Mouse (Mus musculus) cerebellum, adult (tissue): Measurements from ENCODE around the gene Plaur.
"Not testable (repeated sequence)": the region's sequence is repeated elsewhere in the genome, so short reads cannot be mapped to it uniquely, and the experiment has no call there.

Experiments used
- ATAC-seq: cut with Nextera tagmentation; 2 replicates; pipeline ENCODE4 v1.9.2; 2017; ENCODE audit warnings: mild to moderate bottlenecking, moderate library complexity, mixed read lengths; ENCODE audit not compliant: insufficient number of reproducible peaks, low FRiP score, low TSS enrichment

The Plaur gene

DNA sequence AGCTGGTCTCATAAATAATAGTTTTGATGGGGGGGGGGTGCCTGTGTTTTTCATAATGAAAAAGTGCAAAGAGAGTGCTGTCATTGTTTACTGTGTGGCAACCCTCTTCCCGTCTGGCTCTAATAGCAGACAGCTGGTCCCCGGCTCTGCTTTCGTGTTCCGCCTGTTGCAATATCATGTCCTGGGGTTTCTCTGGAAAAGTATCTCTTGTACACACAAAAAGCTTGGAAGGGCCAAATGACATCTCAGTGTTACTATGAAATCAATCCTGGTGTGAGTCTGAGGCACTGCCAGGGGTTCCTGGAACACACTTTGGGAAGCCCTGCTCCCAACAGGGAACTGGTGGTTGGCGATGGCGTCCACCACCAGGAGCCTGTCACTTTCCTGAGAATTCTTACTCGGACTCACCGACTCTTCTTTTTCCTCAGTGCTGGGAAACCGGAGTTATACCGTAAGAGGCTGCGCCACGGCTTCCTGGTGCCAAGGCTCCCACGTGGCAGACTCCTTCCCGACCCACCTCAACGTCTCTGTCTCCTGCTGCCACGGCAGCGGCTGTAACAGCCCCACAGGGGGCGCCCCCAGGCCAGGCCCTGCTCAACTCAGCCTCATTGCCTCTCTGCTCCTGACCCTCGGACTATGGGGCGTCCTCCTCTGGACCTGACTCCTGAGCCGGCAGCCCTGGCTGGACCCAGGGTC lies 12.7 kb downstream of the Plaur start:
- ATAC-seq, result no peak

DNA sequence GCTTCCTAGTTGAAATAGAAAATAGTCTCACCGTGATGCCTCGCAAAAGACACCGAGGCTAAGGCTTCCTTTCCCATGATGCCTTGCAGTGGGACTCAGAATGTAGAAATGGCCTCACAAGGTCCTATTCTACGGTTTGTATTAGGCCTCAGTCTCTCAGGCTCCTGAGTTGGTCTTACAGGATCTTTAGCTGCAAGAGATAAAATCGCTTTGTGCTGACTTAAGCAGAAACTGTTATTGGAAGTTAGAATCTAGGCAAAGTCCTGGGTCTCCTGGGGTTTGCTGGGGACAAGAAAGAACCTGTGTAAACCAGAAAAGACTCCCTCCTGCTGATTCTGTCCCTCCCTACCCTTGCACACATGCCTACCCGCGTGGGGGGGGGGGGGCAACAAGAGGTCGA lies 14.1 kb downstream of the Plaur start:
- no peak for ATAC-seq

DNA sequence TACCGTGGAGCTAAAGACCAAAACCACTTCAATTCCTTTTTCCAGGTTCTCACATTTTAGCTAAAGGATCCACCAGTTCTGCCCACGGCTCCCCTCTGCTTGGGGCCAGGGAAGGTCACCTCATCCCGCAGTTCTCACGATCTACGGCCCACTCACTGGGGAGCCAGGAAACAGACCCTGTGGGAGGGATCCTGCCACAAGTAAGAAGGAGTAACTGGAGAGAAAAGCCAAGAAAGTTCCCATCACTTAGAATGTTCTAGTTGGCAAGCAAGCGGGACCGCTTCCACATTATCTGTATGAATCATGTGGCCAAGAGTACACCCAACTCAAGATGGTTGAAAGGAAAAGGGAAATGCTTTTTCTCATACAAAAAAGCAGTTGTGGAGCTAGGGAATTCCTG lies 14.6 kb downstream of the Plaur start:
- no peak for ATAC-seq

DNA sequence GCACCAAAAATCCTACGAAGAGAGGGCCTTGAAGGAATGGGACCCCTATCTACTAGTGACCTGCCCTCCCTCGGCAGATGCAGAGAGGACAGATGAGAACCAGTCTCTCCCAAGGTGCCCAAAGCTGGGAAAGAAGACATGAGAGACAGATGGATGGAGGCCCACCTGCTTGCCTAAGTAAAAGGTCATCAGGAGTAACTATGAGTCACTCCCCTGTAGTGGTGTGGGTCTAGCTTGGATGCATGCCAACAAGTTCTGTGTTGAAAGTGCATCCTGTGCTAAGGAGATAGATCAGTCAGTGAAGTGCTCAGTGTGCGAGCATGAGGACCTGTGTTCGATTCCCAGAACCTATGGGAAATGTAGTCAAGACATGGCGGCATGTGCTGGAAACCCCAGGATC lies 16.6 kb downstream of the Plaur start:
- no peak for ATAC-seq

DNA sequence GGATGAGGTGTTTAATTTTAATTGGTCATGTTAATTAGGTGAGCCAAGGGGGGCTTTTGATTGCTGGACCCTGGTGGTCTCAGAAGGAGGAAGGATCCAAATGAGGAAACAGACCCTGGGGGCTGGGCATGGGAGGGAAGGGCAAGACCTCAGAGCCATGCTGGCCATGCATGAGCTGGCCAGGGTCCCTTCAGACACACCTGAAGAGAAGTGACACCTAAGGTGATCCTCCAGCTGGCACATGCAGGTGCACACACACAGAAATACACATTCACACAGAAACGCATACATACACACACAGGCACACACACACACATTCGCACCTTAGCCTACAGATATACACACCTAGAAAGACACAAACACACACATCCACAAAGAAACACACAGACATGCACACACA lies 17.4 kb downstream of the Plaur start:
- ATAC-seq, result no peak

DNA sequence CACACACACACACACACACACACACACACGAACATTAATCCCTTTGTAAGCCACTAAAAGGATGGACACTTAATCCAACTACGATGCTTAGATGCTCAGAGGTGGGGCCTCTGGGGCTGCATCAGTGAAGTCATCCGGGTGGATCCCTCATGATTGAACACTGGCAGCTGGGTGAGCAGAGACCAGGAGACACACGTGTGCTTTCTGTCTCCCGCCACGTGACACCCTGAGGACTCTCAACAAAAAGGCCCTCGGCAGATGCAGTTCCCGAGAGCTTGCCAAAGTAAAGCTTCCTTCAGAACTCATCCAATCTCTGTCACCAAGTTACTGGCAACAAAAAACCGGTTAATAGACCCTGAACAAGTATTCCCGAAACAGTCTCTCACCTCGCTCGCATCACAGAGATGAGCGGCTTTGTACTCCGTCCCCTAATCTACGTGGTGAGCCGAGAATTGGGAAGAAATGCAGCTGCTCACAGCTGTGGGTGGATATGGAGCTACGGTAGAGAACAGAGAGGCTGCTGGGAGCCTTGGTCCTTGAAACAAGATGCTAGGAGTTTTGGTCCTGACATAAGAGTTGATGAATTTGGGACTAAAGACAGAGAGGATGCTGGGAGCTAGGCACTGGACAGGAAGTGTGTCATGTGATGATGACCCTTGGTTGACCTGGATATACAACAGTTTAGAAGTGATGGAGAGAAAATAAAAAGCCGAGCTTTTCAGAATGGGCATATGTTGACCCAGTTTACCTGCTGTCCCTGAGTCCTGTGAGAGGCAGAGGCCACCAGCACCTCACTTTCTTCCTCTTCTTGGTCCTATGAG lies 18.0 kb downstream of the Plaur start:
- no peak for ATAC-seq

DNA sequence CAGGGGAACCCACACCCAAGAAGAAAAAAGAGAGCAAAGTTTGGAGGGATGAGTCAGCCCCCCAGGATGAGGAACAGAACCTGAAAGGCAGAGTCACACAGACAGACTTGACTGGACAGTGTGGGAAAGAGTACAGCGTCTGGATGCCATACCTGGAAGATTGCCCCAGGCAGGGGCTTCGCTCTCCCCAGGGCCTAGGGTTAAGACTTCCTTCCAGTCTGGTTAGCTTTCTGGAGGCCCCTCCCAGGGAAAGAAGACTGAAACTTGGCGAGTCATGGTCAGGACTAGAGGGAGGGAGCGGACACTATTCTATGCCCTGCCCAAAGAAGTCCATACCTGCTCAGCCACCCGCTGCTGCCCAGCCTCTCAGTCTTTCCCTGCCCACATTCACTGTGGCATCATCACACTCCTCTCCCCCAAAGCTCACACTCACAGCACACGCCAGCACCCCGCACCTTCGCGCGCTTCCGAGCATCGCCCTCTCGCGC lies 18.7 kb downstream of the Plaur start:
- peak; percentile 42; the same call in 1 of the 2 replicates for ATAC-seq

DNA sequence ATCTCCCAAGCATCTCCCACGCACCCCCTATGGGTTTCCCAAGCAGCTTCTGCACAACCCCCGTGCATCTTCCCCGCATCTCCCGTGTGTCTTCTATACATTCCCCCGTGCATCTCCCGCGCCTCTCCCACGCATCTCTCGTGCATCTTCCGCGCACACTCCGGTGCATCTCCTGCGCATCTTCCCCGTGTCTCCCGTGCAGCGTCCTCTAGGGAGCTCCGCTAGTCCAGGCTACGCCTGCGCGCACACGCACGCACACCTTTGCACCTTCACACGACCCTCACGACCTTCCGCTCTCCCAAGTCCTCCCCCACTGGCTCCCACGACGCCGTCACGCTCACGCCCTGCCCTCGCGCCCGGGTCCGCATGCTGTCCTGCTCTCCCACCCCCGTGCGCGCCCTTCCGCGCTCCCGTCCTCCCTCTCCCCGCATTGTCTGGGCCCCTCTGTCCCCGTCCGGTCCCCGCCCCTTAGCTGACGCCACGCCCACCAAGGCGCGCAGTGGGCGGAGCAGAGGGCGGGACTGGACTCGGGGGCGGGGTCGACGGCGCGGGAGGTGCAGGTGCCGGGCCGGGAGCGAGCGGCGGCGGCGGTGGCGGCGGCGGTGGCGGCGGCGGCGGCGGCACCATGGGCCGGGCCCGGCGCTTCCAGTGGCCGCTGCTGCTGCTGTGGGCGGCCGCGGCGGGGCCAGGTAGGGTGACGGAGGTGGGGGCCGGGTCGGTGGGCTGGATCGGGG lies 19.4 kb downstream of the Plaur start, which contains the start of gene Cadm4:
Gene Cadm4 (plus strand): TSS at position 550 of the 734 bp plus-strand sequence.
- ATAC-seq, result peak; percentile 72

DNA sequence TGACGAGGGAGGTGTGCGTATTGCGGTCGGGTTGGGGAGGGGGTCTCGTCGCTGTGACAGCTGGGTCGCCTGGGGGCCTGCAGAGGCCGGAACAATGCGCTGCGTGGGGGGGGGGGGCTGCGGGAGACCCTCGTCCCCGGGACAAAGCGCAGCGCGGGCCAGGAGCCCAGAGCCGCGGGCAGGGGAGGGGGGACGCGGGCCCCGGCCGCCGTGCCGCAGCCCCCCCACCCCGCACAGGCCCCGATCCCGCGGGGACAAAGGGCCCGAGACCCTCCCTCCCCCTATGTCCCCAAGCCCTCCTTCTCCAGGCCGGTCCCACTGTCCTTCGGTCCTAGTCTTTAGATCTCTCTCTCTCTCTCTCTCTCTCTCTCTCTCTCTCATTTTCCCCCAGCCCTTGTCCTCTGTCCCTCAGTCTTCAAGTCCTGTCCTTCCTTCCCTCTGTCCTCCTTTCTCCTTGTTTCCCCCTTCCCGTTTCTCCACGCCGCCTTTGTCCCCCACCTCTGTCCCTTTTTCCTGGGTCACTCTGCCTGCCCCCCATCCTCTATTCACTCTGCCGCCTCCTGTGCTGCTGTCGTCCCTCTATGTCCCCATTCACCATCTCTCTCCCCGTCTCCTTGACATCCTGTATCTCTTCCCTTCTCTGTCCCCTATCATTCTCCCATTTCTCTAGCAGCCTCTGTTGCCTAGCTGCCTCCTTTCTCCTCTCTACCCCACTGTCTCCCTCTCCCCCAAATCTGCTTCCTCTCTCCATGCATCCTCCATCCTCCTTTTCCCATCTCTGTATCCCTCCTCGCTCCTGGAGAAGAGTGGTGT lies 20.1 kb downstream of the Plaur start:
- no peak for ATAC-seq

DNA sequence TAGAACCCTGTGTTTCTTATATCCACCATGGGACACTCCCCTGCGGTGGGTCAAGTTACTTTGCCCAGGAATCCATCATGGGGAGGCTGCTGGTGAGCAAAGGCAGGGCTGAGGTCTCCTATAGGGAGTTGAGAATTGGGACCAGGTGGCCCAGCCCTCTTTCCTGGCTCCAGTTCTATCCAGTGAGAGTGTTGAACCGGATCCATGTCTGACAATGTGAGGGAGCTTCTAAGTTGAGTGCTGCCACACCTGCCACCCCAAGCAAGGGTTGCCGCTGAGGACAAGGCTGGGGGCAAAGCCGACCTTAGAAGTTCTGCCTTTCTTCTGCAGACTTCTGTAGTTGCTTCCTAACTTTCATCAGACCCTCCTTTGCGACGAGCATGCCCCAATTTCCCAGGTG lies 21.0 kb downstream of the Plaur start:
- not testable (repeated sequence) for ATAC-seq

DNA sequence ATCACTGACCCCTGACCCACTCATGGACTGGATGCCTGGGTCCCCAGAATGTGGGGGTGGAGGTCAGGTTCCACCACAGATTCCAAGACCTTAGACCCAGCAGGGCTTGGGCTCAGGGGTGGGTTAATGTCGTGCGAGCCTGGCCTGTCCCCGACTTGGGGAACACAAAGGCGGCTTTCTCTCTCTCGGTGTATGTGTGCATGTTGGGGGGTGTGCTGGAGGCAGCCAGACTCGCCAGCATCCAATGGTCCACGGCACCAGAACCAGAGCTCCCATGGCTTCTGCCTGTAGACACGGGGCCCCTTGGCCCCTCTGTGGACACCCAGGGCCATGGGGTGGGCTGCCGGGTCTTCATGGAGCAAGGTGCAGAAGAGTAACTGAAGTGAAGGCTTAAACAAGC lies 23.2 kb downstream of the Plaur start:
- ATAC-seq, result no peak

DNA sequence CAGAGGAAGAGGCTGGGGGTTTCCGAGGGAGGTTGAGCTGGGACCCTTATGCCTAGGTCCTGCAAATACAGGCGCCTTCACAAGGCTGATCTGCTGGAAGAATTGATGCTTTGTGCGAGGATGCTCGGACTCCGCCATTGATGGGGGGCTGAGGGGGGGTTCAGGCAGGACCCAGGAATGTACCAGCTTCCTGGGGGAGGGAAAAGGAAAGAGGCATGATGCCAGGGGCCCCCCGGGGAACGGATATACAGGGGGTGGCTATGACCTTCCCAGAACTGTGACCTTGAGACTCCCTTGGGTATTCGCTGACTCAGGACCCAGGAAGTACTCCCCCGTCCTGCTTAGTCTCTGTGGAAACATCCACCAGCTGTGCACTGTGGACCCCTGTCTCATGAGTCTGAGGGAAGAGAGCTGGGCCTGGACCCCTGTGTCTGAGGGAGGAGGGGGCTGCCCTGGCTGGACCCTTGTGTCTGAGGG lies 24.4 kb downstream of the Plaur start:
- no peak for ATAC-seq

DNA sequence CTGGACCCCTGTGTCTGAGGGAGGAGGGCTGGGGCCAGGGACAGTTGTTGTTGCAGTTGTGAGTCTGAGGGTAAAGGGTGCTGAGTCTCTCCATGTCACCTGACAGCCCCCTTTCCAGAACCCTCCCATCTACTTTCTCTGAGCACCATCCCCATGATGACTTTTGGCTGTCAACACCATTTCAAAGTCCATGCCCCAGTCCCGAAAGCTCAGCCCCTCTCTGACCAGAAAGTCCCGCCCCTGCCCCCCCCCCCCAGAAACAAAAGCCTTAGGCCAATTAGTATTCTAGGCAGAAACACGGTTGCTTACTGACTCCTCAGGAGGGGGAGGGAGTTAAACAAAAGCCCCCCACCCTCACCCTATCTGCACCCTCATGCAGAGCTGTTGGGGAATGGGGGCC lies 25.1 kb downstream of the Plaur start:
- ATAC-seq, result 0 out of 2 replicates have a peak, but pooled peaks have one; percentile 28

DNA sequence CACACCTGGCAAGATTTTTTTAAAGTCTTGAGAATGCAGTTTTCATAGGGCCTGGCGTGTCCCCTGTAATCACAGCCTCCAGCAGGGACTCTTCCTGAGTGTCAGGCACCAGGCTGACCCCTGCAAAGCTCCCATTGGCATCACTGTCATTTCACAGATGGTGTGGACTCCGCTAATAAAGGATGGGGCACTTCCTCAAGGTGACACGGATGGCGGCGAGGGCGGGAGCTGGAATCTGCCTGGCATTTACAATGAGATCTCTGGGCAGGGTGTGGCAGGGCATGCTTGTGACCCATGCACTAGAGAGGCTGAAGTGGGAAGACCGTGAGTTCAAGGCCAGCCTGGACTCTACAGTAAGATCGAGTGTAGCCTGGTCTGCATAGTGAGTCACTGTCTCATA lies 26.0 kb downstream of the Plaur start:
- ATAC-seq, result no peak

DNA sequence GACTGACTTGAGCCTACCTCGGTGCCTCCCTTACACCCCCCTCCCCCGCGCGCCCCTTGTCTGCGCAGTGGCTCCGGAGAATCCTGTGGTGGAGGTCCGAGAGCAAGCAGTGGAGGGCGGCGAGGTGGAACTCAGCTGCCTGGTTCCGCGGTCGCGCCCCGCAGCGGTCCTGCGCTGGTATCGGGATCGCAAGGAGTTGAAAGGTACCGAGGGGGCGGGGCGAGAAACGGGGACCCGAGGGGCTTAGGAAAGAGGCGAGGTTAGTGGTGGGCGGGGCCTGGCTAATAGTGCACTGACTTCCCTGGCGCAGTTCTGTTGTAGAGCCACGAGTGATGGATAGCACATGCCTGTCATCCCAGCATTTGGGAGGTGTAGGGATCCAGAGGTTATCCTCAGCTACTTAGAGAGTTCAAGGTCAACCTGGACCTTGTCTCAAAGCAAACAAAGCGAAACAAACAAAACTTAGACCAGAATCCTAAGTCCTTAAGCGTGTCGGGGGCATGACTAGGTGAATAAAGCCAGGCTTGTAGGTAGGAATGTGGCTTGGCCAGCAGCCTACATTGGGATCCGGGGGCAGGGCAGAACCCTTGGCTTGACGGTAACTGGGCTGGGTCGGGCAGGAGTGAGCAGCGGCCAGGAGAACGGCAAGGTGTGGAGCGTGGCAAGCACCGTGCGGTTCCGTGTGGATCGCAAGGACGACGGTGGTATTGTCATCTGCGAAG lies 37.7 kb downstream of the Plaur start:
- ATAC-seq, result no peak

DNA sequence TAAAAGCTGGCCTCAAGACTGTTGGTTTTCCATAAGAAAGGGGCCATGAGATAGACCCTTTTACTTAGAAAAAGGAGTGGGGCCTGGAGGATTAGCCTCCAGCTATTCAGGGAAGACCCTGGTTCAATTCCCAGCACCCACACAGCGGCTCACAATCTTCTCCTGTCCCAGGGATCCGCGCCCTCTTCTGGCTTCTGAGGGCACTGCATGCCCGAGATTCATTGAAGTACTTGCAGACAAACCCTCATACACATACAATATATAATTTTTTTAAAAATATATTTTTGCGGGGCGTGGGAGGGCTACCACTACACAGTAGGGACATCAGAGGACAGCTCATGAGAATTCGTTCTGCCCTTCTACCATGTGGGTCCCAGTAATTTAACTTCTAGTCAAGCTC lies 38.6 kb downstream of the Plaur start:
- ATAC-seq, result no peak

DNA sequence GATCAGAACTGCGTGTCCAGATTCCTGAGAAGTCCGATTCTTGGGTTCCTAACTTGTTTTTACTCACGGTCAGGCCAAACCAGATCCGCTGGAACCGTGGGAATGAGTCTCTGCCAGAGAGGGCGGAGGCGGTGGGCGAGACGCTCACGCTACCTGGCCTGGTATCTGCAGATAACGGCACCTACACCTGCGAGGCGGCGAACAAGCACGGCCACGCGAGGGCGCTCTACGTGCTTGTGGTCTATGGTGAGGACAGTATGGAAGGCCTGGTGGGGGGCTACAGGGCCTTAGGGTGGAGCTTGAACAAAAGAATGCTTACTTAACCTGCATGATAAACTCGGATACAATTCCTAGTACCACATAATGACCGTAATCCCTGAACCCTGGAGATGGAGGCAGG lies 39.2 kb downstream of the Plaur start:
- no peak for ATAC-seq

DNA sequence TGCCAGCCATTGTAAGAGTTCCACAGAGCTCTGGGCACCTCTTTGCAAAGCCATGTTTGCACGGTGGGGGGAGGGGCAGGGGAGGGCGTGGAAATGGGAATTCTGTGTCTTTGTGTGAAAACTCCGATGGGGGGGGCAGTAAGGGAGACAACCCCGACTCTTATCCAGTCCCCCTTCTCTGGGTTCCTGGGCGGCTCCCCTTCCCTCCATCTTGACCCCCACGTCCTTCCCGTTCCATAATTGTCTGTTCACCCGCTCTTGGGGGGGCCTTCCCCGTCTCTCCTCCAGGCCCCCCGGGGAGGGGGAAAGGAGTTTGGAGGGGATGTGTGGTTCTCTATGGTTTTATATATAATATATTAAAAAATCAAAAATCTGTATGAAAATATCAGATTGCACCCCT lies 41.7 kb downstream of the Plaur start:
- no peak for ATAC-seq

DNA sequence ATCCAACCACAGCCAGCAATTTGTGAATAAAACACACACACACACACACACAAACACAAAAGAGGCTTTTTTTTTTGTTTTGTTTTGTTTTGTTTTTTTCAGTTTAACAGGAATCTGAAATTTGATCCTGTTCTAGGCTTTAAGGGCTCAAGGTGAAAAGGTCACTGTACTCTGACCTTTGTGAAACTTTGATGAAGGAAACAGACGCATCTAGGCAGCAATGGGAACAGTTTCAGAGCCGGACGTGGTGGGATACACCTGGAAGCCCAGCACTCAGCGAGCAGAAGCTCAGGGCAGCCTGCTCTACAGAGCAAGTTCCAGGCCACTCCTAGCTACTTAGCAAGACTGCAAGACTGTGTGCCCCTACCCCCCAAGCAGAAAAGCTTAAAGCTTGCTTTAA lies 42.6 kb downstream of the Plaur start:
- no peak for ATAC-seq
